Mouse (Mus musculus): ENCODE data around the gene Qk. TPM values are rescaled to one million over a fixed set of nuclear protein-coding genes. Genes with fewer than 3 reads are reported as not detected.
A peak's percentile ranks its signal among the peaks of the same experiment; 100 is the strongest.

The Qk gene
- polyA plus RNA-seq, 1 experiment from 2014 or later, result 64.6 TPM

DNA sequence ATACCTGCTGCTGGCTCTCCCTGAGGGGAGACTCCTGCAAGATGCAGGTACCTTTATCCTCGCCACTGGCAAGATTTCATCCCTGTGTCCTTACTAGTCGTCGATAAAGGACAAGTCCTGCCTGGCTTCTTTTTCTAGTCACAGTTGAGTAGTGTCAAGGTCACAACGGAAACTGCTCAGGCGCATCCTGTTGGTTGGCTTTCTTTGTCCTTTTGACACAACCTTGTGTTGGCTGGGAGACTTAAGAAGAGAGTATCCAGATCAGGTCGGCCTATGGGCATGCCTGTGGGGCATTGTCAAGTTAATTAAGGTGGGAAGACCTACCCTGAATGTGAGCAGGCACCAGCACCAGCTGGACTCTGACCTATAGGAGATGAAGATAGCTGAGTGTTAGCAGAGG is 36.6 kb upstream of the Qk start:
- Histone ChIP-seq H3K36me3 (ENCODE audit: control insufficient read depth, insufficient read depth, low read length) (no peaks in the 10 kb centered on the region), H3K9me3 (ENCODE audit: control insufficient read depth, low read length) (no peaks in the 10 kb centered on the region), H3K9ac (replicated peaks; ENCODE audit: low read depth, low read length) (no peak overlapping the region), H3K4me3 (ENCODE audit: low read depth, low read length) (no peak overlapping the region), H3K4me2 (ENCODE audit: low read depth, low read length) (no peak overlapping the region), H3K27ac (ENCODE audit: low read depth, low read length) (no peak overlapping the region), H3K27me3 (ENCODE audit: control insufficient read depth, insufficient read depth, low read length) (no peaks in the 10 kb centered on the region), H3K4me1 (ENCODE audit: control insufficient read depth, insufficient read depth, low read length) (0 out of 2 replicates have a peak, but pooled peaks cover 3% of the 10 kb centered on the region)
- WGBS, result 53% methylated on average over 6 of the region's 6 CpGs
- no peak for ATAC-seq (ENCODE audit: low read depth)

DNA sequence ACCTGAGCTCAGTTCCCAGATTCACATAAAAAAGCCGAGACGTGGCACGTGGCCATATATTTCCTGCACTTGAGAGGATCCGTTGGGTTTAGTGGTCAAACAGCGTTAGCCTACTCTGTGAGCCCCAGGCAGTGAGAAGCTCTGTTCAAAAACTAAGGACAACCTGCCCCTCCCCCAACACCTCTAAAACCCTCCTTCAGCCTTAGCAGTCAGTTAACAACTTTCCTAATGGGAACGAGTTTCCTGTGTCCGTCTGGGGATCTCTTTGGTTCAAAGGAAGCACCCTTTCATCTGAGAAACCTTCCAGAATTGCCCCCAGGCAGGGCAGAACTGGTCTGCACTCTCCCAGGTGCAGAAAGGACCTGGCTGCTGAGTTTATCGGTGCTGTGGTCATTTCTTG is 36.1 kb upstream of the Qk start:
- ATAC-seq (ENCODE audit: low read depth), result no peak
- Histone ChIP-seq H3K27ac (ENCODE audit: low read depth, low read length) (no peak overlapping the region), H3K4me1 (ENCODE audit: control insufficient read depth, insufficient read depth, low read length) (0 out of 2 replicates have a peak, but pooled peaks cover 3% of the 10 kb centered on the region), H3K4me2 (ENCODE audit: low read depth, low read length) (no peak overlapping the region), H3K4me3 (ENCODE audit: low read depth, low read length) (no peak overlapping the region), H3K9ac (replicated peaks; ENCODE audit: low read depth, low read length) (no peak overlapping the region), H3K36me3 (ENCODE audit: control insufficient read depth, insufficient read depth, low read length) (no peaks in the 10 kb centered on the region), H3K9me3 (ENCODE audit: control insufficient read depth, low read length) (no peaks in the 10 kb centered on the region), H3K27me3 (ENCODE audit: control insufficient read depth, insufficient read depth, low read length) (no peaks in the 10 kb centered on the region)
- 25% methylated on average over 8 of the region's 8 CpGs for WGBS

DNA sequence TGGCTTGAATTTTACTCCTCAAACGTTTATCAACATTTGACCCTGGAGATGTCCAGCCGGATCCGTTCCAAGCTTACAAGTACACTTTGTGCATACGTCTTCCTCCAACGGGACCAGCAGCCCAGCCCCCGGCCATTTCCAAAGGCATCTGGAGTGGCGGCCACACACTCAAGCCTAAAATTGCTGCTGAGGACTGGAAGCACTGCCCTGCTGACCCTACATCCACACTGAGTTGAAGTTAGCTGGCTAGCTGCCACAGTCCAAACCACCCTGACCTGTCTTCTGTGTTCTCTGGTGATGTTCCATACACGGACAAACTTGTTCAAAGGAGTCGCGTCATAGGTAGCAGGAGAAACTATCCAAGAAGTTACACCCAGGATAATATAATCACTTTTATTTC is 18.6 kb upstream of the Qk start:
- Histone ChIP-seq H3K27ac (ENCODE audit: low read depth, low read length) (no peak overlapping the region), H3K4me3 (ENCODE audit: low read depth, low read length) (no peak overlapping the region), H3K4me1 (ENCODE audit: control insufficient read depth, insufficient read depth, low read length) (peaks cover 12% of the 10 kb centered on the region; the same call in 1 of the 2 replicates), H3K9ac (replicated peaks; ENCODE audit: low read depth, low read length) (no peak overlapping the region), H3K27me3 (ENCODE audit: control insufficient read depth, insufficient read depth, low read length) (no peaks in the 10 kb centered on the region), H3K9me3 (ENCODE audit: control insufficient read depth, low read length) (no peaks in the 10 kb centered on the region), H3K36me3 (ENCODE audit: control insufficient read depth, insufficient read depth, low read length) (no peaks in the 10 kb centered on the region), H3K4me2 (ENCODE audit: low read depth, low read length) (no peak overlapping the region)
- no peak for ATAC-seq (ENCODE audit: low read depth)
- 75% methylated on average over 10 of the region's 10 CpGs for WGBS

DNA sequence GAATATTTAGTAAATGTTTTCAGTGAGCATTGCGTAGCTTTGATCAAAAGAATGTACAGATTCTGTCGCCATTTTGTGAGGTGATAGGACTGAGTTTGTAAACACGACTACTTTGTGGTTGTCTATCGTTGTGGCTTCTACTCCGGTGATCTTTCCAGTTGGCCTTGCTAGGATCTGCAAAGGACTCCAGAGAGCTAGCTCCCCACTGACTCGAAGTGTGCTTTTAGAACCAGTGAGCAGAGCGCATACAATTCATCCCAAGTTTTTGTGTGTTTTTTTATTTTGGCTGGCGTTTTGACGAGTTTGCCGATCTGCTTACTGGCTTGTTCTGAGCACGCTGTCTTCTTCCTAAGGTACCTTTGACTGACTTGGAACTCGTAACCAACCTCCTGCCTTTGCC is 16.9 kb upstream of the Qk start:
- Histone ChIP-seq H3K9me3 (ENCODE audit: control insufficient read depth, low read length) (no peaks in the 10 kb centered on the region), H3K36me3 (ENCODE audit: control insufficient read depth, insufficient read depth, low read length) (no peaks in the 10 kb centered on the region), H3K27ac (ENCODE audit: low read depth, low read length) (peak overlapping the region; percentile 90), H3K4me3 (ENCODE audit: low read depth, low read length) (no peak overlapping the region), H3K4me2 (ENCODE audit: low read depth, low read length) (peak overlapping the region; percentile 58; the same call in 1 of the 2 replicates), H3K27me3 (ENCODE audit: control insufficient read depth, insufficient read depth, low read length) (no peaks in the 10 kb centered on the region), H3K9ac (replicated peaks; ENCODE audit: low read depth, low read length) (no peak overlapping the region), H3K4me1 (ENCODE audit: control insufficient read depth, insufficient read depth, low read length) (peaks cover 12% of the 10 kb centered on the region; the same call in 1 of the 2 replicates)
- no peak for ATAC-seq (ENCODE audit: low read depth)
- WGBS, result 74% methylated on average over 12 of the region's 12 CpGs

DNA sequence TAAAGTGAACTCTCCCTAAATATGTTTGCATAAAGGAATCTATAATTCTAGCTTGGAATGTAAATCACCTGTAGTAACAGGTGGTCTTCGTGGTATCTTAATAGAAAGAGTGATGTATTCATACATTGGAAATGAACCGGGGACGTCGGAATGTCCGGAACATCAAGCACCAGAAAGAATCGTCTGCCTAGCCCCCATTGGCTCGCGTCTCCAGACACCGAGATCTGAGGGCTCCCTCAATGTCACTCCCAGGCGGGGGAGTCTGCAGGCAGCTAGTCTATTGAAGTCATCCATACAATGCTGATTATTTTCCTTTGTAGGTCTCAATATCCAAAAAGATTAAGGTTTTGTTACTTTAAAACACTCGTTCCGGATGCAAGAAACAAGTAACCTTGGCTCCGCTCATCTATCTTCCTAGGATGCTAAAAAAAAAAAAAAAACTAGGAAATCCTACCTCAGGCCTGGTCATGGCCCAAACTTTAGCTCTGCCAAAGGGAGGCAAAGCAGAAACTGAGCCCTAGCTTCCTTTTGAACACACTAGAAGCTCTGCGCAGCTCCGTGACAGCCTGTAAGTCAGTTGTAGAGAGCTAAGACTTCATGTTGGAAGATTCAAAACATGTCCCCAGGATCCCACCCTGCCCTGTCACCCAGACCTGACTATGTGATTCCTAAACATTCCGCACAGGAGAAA is 16.3 kb upstream of the Qk start:
- H3K4me3 ChIP-seq (ENCODE audit: low read depth, low read length), result peak overlapping the region; percentile 27
- 0 out of 2 replicates have a peak, but pooled peaks have one; percentile 28 for ATAC-seq (ENCODE audit: low read depth)
- WGBS, result 10% methylated on average over 16 of the region's 16 CpGs
- peak overlapping the region; percentile 90 for H3K27ac ChIP-seq (ENCODE audit: low read depth, low read length)
- peaks cover 12% of the 10 kb centered on the region; the same call in 1 of the 2 replicates for H3K4me1 ChIP-seq (ENCODE audit: control insufficient read depth, insufficient read depth, low read length)
- H3K36me3 ChIP-seq (ENCODE audit: control insufficient read depth, insufficient read depth, low read length), result no peaks in the 10 kb centered on the region
- H3K4me2 ChIP-seq (ENCODE audit: low read depth, low read length), result peak overlapping the region; percentile 58
- no peaks in the 10 kb centered on the region for H3K27me3 ChIP-seq (ENCODE audit: control insufficient read depth, insufficient read depth, low read length)
- peak overlapping the region; percentile 52 for H3K9ac ChIP-seq (replicated peaks; ENCODE audit: low read depth, low read length)
- no peaks in the 10 kb centered on the region for H3K9me3 ChIP-seq (ENCODE audit: control insufficient read depth, low read length)

DNA sequence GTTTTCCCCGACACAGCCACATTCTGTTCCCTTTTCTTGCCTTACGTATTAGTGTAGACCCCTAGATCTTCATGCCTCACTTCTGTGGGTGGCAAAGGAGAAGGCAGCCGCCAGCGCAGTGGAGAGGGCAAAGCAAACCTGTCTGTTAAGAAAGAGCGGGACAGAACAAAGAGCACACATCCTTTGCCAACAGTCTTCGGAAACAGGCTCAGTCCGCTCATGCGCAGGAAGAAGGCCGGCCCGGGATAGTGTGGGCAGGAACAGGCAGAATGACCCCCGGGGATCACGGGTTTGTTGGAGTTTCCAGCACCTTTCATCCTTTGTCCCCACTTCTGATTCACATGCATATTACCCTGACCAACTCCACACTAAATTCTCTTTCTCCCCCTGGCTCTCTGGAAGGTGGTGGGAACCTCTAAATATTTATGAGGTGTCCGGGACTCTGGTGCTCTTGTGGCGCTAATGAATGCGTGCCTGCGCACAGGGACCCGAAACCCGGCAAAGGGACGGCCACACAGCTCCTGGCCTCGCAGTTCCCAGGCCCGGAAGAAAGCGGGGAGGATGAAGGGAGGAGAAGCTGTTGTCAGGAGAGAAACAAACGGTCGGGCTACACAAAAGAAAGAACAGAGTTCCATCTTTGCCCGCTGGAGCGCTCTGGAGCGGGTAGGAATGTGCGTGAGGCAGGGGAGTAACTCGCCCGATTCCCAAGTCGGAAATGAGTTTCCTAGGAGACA is 15.5 kb upstream of the Qk start:
- ATAC-seq (ENCODE audit: low read depth), result peak; percentile 93
- Histone ChIP-seq H3K4me1 (ENCODE audit: control insufficient read depth, insufficient read depth, low read length) (peaks cover 12% of the 10 kb centered on the region; the same call in 1 of the 2 replicates), H3K4me3 (ENCODE audit: low read depth, low read length) (peak overlapping the region; percentile 27), H3K4me2 (ENCODE audit: low read depth, low read length) (peak overlapping the region; percentile 58), H3K27me3 (ENCODE audit: control insufficient read depth, insufficient read depth, low read length) (no peaks in the 10 kb centered on the region), H3K9ac (replicated peaks; ENCODE audit: low read depth, low read length) (peak overlapping the region; percentile 52), H3K36me3 (ENCODE audit: control insufficient read depth, insufficient read depth, low read length) (no peaks in the 10 kb centered on the region), H3K9me3 (ENCODE audit: control insufficient read depth, low read length) (no peaks in the 10 kb centered on the region), H3K27ac (ENCODE audit: low read depth, low read length) (peak overlapping the region; percentile 90)
- under 1% methylated on average over 31 of the region's 31 CpGs for WGBS

DNA sequence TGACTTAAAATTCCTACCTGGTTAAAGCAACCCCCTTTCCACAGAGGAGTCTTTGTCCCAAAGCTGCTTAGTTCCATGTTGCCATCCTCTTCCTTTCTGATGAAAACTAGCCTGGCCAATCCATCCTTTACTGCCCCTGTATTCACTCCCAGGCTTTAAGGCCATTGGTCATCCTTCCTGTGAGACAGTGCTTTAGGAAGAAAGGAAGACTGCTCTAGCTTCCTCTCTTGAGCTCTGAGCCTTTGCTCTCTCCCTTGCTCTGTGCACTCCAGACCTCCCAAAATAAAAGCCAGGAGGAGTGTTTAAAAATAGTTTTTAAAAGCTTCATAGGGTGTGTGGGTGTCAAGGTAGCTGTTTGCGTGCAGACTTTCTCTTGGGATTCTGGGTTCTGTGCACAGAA is 14.8 kb upstream of the Qk start:
- H3K27ac ChIP-seq (ENCODE audit: low read depth, low read length), result peak overlapping the region; percentile 90
- H3K4me1 ChIP-seq (ENCODE audit: control insufficient read depth, insufficient read depth, low read length), result peaks cover 12% of the 10 kb centered on the region; the same call in 1 of the 2 replicates
- H3K36me3 ChIP-seq (ENCODE audit: control insufficient read depth, insufficient read depth, low read length), result no peaks in the 10 kb centered on the region
- WGBS, result 8% methylated on average over 1 of the region's 1 CpGs
- H3K4me3 ChIP-seq (ENCODE audit: low read depth, low read length), result peak overlapping the region; percentile 27
- H3K9ac ChIP-seq (replicated peaks; ENCODE audit: low read depth, low read length), result peak overlapping the region; percentile 52; the same call in 1 of the 2 replicates
- H3K4me2 ChIP-seq (ENCODE audit: low read depth, low read length), result peak overlapping the region; percentile 58
- H3K9me3 ChIP-seq (ENCODE audit: control insufficient read depth, low read length), result no peaks in the 10 kb centered on the region
- H3K27me3 ChIP-seq (ENCODE audit: control insufficient read depth, insufficient read depth, low read length), result no peaks in the 10 kb centered on the region
- peak; percentile 2; the same call in 1 of the 2 replicates for ATAC-seq (ENCODE audit: low read depth)

DNA sequence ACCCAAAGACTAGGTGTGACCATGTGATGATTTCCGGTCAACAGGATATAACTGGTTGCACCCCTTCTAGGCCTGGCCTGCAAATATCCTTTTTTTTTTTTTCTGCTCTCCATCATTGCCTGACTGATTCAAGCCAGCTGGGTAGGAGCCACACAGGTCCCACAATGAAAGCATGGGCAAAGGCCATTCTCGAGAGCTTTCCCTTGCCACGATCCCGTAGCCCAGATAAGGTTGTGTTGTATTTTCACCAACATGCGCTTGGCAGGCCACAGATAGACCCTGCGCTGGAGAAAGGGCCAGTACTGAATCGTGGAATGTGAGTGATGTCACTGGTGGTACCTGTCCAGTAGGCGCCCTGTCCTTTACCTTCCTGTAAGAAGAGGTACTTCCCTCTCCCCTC is 13.7 kb upstream of the Qk start:
- Histone ChIP-seq H3K4me3 (ENCODE audit: low read depth, low read length) (no peak overlapping the region), H3K27ac (ENCODE audit: low read depth, low read length) (no peak overlapping the region), H3K9me3 (ENCODE audit: control insufficient read depth, low read length) (no peaks in the 10 kb centered on the region), H3K4me2 (ENCODE audit: low read depth, low read length) (no peak overlapping the region), H3K36me3 (ENCODE audit: control insufficient read depth, insufficient read depth, low read length) (no peaks in the 10 kb centered on the region), H3K4me1 (ENCODE audit: control insufficient read depth, insufficient read depth, low read length) (peaks cover 12% of the 10 kb centered on the region; the same call in 1 of the 2 replicates), H3K9ac (replicated peaks; ENCODE audit: low read depth, low read length) (no peak overlapping the region), H3K27me3 (ENCODE audit: control insufficient read depth, insufficient read depth, low read length) (no peaks in the 10 kb centered on the region)
- no peak for ATAC-seq (ENCODE audit: low read depth)
- WGBS, result 93% methylated on average over 8 of the region's 8 CpGs

DNA sequence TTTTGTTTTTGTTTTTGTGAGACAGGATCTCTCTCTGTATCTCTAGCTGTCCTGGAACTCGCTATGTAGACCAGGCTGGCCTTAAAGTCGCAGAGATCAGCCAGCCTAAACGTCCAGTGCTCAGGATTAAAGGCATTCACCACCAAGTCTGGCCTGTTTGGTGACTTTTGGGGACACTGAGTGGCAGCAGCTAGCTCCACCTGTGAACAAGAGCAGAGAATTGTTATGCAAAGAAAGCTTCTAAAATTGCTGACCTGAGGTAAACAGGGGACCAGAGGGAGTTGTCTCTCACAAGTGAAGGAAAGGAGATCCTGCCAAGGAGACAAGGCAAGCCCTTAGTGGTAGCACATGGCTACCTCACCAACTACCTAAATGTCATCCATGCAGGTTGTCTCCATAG is 12.5 kb upstream of the Qk start:
- Histone ChIP-seq H3K27me3 (ENCODE audit: control insufficient read depth, insufficient read depth, low read length) (no peaks in the 10 kb centered on the region), H3K27ac (ENCODE audit: low read depth, low read length) (no peak overlapping the region), H3K36me3 (ENCODE audit: control insufficient read depth, insufficient read depth, low read length) (no peaks in the 10 kb centered on the region), H3K4me3 (ENCODE audit: low read depth, low read length) (no peak overlapping the region), H3K4me1 (ENCODE audit: control insufficient read depth, insufficient read depth, low read length) (peaks cover 12% of the 10 kb centered on the region; the same call in 1 of the 2 replicates), H3K9ac (replicated peaks; ENCODE audit: low read depth, low read length) (no peak overlapping the region), H3K4me2 (ENCODE audit: low read depth, low read length) (no peak overlapping the region), H3K9me3 (ENCODE audit: control insufficient read depth, low read length) (no peaks in the 10 kb centered on the region)
- 78% methylated on average over 3 of the region's 3 CpGs for WGBS
- ATAC-seq (ENCODE audit: low read depth), result no peak
